Mouse (Mus musculus) megakaryocyte, embryonic 14.5 days (primary cell): Measurements from ENCODE around the gene Zfyve19.

Source experiments
- FLI1 ChIP-seq: IDR thresholded peaks from 2 replicates; pipeline ENCODE4 v1.6.1; 2012; ENCODE audit warnings: low read length, inconsistent platforms, mixed read lengths
- GATA1 ChIP-seq: IDR thresholded peaks from 3 replicates; pipeline ENCODE4 v1.6.1; 2012; ENCODE audit warnings: mixed read lengths, low read length, inconsistent platforms, borderline replicate concordance

- TF ChIP-seq GATA1 (no peak), FLI1 (no peak)
Observed at GRCm38 (mm10) chr2:119238671-119239070, 30.3 kb downstream of the Zfyve19 start.
